Mouse (Mus musculus): ENCODE data around the gene Gm3667. TPM values are rescaled to one million over a fixed set of nuclear protein-coding genes. Genes with fewer than 3 reads are reported as not detected.
"Not testable (repeated sequence)": the region's sequence is repeated elsewhere in the genome, so short reads cannot be mapped to it uniquely, and the experiment has no call there.

Gm3667 gene
- total RNA-seq (2021), result 1 to 10 TPM; 1.0 to 1.7 TPM
- long read RNA-seq, experiment 1, partial matches to known transcripts, result 0 of 2 reads
- long read RNA-seq, experiment 1, other reads (novel, unspliced or antisense), result 2 of 2 reads
- long read RNA-seq, experiment 2, result 0 reads

GRCm38 (mm10) chr14:6889521-6890012 is at the start of gene Gm3667:
Gene Gm3667, minus strand, starts transcription at chr14:6889962.
- peak; percentile 2 for DNase-seq

- DNase-seq, result peak; percentile 8
Measured at GRCm38 (mm10) chr14:6899881-6900280, 10.1 kb upstream of the Gm3667 start.

GRCm38 (mm10) chr14:6888811-6889210 is 951 bp downstream of the Gm3667 start:
- DNase-seq, result peak; percentile 1

- DNase-seq, result not testable (repeated sequence)
Measured at GRCm38 (mm10) chr14:6840211-6840610, 49.6 kb downstream of the Gm3667 start, which contains the start of gene Gm3642. Gene Gm3642, minus strand, starts transcription at chr14:6840311.

GRCm38 (mm10) chr14:6823297-6823696 is 66.5 kb downstream of the Gm3667 start:
- DNase-seq, result not testable (repeated sequence)

Other genes starting within 250 kb of the Gm3667 start
- gene Gm10251, start 205.8 kb downstream of the Gm3667 start, total RNA-seq (2021), result not detected
- gene Gm8050, start 169.7 kb downstream of the Gm3667 start, total RNA-seq (2021), result not detected
- gene Gm3636, start 147.6 kb downstream of the Gm3667 start, total RNA-seq (2021), result 1 to 10 TPM; 5.2 to 5.6 TPM
- gene Gm8362, start 115.6 kb downstream of the Gm3667 start, total RNA-seq (2021), result under 1 TPM; 0.23 to 0.41 TPM
- gene Gm3642, start 49.7 kb downstream of the Gm3667 start, total RNA-seq (2021), result under 1 TPM in 1 of 2 experiments, not detected in 1; 0.14 TPM
- not detected for gene Gm6356, start 83.9 kb upstream of the Gm3667 start, total RNA-seq (2021)
- under 1 TPM in 1 of 2 experiments, not detected in 1; 0.31 TPM for gene Gm10406, start 137.5 kb upstream of the Gm3667 start, total RNA-seq (2021)
- gene Gm3685, start 155.0 kb upstream of the Gm3667 start, total RNA-seq (2021), result not detected
- 1 to 10 TPM in 1 of 2 experiments, under 1 TPM in 1; 0.89 to 2.3 TPM for gene Gm3696, start 210.7 kb upstream of the Gm3667 start, total RNA-seq (2021)
- not detected for gene Gm6676, start 235.4 kb upstream of the Gm3667 start, total RNA-seq (2021)